7 mouse cellular contexts compared by ENCODE assay signal in genomic region chr1:125676790-125677273, GRCm38 (mm10). TPM values are rescaled to one million over a fixed set of nuclear protein-coding genes. Genes with fewer than 3 reads are reported as not detected.
DNase-seq lines count a peak whose midpoint lies in the region; ATAC-seq lines count a peak whose summit lies in the region.

Gene Gpr39, plus strand, starts transcription at chr1:125676995.

- H3K4me2 ChIP-seq in heart, embryonic 11.5 days, result peak within 1 kb of the TSS; percentile 42

- H3K4me1 ChIP-seq in heart, embryonic 11.5 days (ENCODE audit: control insufficient read depth, insufficient read depth, low read length), result peaks cover 10% of the 10 kb centered on the region; the same call in 1 of the 2 replicates

- no peak within 1 kb of the TSS for H3K27ac ChIP-seq in heart, embryonic 11.5 days (ENCODE audit: low read depth, low read length)

- H3K36me3 ChIP-seq in heart, embryonic 11.5 days (ENCODE audit: control insufficient read depth, insufficient read depth, low read length), result no peaks in the 10 kb centered on the region

- H3K9ac ChIP-seq in heart, embryonic 11.5 days (ENCODE audit: low read depth, low read length), result no peak within 1 kb of the TSS

- H3K9me3 ChIP-seq in heart, embryonic 11.5 days (replicated peaks; ENCODE audit: control insufficient read depth, low read length), result no peaks in the 10 kb centered on the region

- peak within 1 kb of the TSS; percentile 8; the same call in 1 of the 2 replicates for H3K4me3 ChIP-seq in heart, embryonic 11.5 days (ENCODE audit: low read depth, low read length)

- H3K27me3 ChIP-seq in heart, embryonic 11.5 days (ENCODE audit: control insufficient read depth, insufficient read depth, low read length), result no peaks in the 10 kb centered on the region

- peak; percentile 92 for ATAC-seq in common myeloid progenitor, adult 5-6 weeks (replicated peaks; ENCODE audit: low read depth, poor library complexity, severe bottlenecking)
- ATAC-seq in heart, embryonic 11.5 days (replicated peaks; ENCODE audit: insufficient number of reproducible peaks, low FRiP score, low TSS enrichment), result peak; percentile 68; the same call in 1 of the 2 replicates

- WGBS in heart, embryonic 11.5 days (ENCODE audit: insufficient replicate concordance), result 28% methylated on average over 15 of the region's 15 CpGs

- DNase-seq in kidney, postnatal 4 days, result peak; percentile 78 to 88
- peak; percentile 17 for DNase-seq in mesoderm, embryonic 11.5 days (ENCODE audit: low read depth, low spot score)
- no peak for DNase-seq in right cerebral cortex, postnatal 25 days
- DNase-seq in cerebellum, adult 11-12 months, result no peak
- DNase-seq in adrenal gland, adult 8-10 months, result no peak

RNA-seq across cellular contexts. Expression of gene Gpr39, which starts in this region (rescaled TPM):
- not detected in 2 replicates for total RNA-seq in common myeloid progenitor, adult 5-6 weeks (2017)
- polyA plus RNA-seq in heart, embryonic 11.5 days (2014; fragmentation: Nextera tagmentation; extraction: Ambion mirVana), result 2.8 and 3.5 TPM in 2 replicates
- total RNA-seq in adrenal gland, adult 8-10 months (2022), result under 1 TPM in 3 of 4 experiments, not detected in 1; 0.10 to 0.22 (median 0.17) TPM

Comparison
In these comparisons a context has a peak if more than half of its experiments do, and no peak if none do; other contexts are left out.
1. Peak in ATAC-seq in common myeloid progenitor, adult 5-6 weeks; RNA of the gene not detected or under 1 TPM.
2. DNase-seq: peak in kidney, postnatal 4 days (2 of 2) and mesoderm, embryonic 11.5 days (single experiment); none in right cerebral cortex, postnatal 25 days (single experiment), cerebellum, adult 11-12 months (single experiment) and adrenal gland, adult 8-10 months (single experiment).